Mouse (Mus musculus) liver, embryonic 14.5 days (tissue): ENCODE data around the gene Rab3gap2. TPM values are rescaled to one million over a fixed set of nuclear protein-coding genes. Genes with fewer than 3 reads are reported as not detected.
A peak's percentile ranks its signal among the peaks of the same experiment; 100 is the strongest.

Source experiments
- ATAC-seq: fragments of 200-750 bp; cut with Nextera tagmentation; 2 replicates; pipeline ENCODE4 v1.8.0; 2017; ENCODE audit warnings: moderate number of reproducible peaks, mild to moderate bottlenecking, moderate library complexity; ENCODE audit not compliant: insufficient read depth
- DNase-seq, 3 experiments: peaks; one replicate each; pipeline ENCODE4 v3.0.0-alpha.2; 2012 to 2013; ENCODE audit warnings: low read depth in 3 of 3, low spot score in 3 of 3
- H3K27ac ChIP-seq: fragments of 300-500 bp; sonication (generic); 2 replicates; pipeline ENCODE4 v1.5.1; 2014; ENCODE audit warnings: moderate library complexity, mild to moderate bottlenecking, control low read depth, inconsistent platforms
- H3K27me3 ChIP-seq: fragments of 300-500 bp; sonication (generic); 2 replicates; pipeline ENCODE4 v1.6.1; 2014; ENCODE audit warnings: mild to moderate bottlenecking, low read length, moderate library complexity; ENCODE audit not compliant: control insufficient read depth, insufficient read depth
- H3K36me3 ChIP-seq: fragments of 300-500 bp; sonication (generic); replicated peaks from 2 replicates; pipeline ENCODE4 v1.6.1; 2014; ENCODE audit warnings: low read depth; ENCODE audit not compliant: control insufficient read depth, insufficient read depth
- H3K4me1 ChIP-seq, 2 experiments: fragments of 200-500 bp in 1 of 2; fragments of 300-500 bp in 1 of 2; sonication (generic) in 1 of 2; replicated peaks; 2 replicates each; pipeline ENCODE4 v1.6.1; 2012 to 2014; ENCODE audit warnings: antibody characterized with exemption in 1 of 2, inconsistent platforms in 1 of 2, low read length in 1 of 2; ENCODE audit not compliant: control insufficient read depth in 2 of 2, insufficient read depth in 2 of 2
- H3K4me2 ChIP-seq: fragments of 300-500 bp; sonication (generic); 2 replicates; pipeline ENCODE4 v1.6.1; 2014; ENCODE audit warnings: low read depth, mild to moderate bottlenecking, control low read depth, moderate library complexity
- H3K4me3 ChIP-seq, 2 experiments: fragments of 200-500 bp in 1 of 2; fragments of 300-500 bp in 1 of 2; sonication (generic) in 1 of 2; 2 replicates each; pipeline ENCODE4 v1.5.1; 2012 to 2014; ENCODE audit warnings: low read depth in 2 of 2, low read length in 2 of 2, mild to moderate bottlenecking in 2 of 2, control low read depth in 1 of 2, inconsistent platforms in 1 of 2, moderate library complexity in 1 of 2; ENCODE audit not compliant: insufficient read depth in 1 of 2
- H3K9ac ChIP-seq: fragments of 300-500 bp; sonication (generic); replicated peaks from 2 replicates; pipeline ENCODE4 v1.6.1; 2014; ENCODE audit warnings: mild to moderate bottlenecking, control low read depth, moderate library complexity
- H3K9me3 ChIP-seq: fragments of 300-500 bp; sonication (generic); 2 replicates; pipeline ENCODE4 v1.6.1; 2016; ENCODE audit warnings: low read length, mixed read lengths; ENCODE audit not compliant: control insufficient read depth
- CTCF ChIP-seq: IDR thresholded peaks from 2 replicates; pipeline ENCODE4 v1.5.1; 2016; ENCODE audit warnings: antibody characterized with exemption, low read depth, control low read depth
- EP300 ChIP-seq: IDR thresholded peaks from 2 replicates; pipeline ENCODE4 v1.6.1; 2016; ENCODE audit warnings: antibody characterized with exemption, low read depth
- WGBS: fragments of 180-500 bp; shearing (Covaris S2); extraction: QIAGEN DNeasy Blood & Tissue Kit; methylation state at CpG from one replicate; pipeline ENCODE4 v1.1.7; 2014; ENCODE audit not compliant: insufficient replicate concordance; 5-methylcytosine and 5-hydroxymethylcytosine counted together
- polyA plus RNA-seq, 2 experiments: library from polyadenylated mRNA; depleted of rRNA in 1 of 2; stranded (reverse) in 1 of 2; unstranded in 1 of 2; fragments of >200 nt; fragmentation: Nextera tagmentation in 1 of 2; extraction: Ambion mirVana in 1 of 2; gene quantifications; 2 replicates each; pipeline versions ENCODE4 v1.2.1 to v1.2.3; 2012 to 2014

Gene Rab3gap2
- polyA plus RNA-seq, 2 experiments = 9.6 to 10.2 TPM

- no peak for TF ChIP-seq CTCF
- TF ChIP-seq EP300 = no peak
- 43% methylated on average over 13 of the region's 13 CpGs for WGBS
- no peaks in the 10 kb centered on the region; the same call in 1 of the 2 replicates for H3K36me3 ChIP-seq
- H3K9ac ChIP-seq = no peak overlapping the region
- H3K27ac ChIP-seq = peak overlapping the region; percentile 11
- H3K4me3 ChIP-seq = no peak overlapping the region
- DNase-seq (no peak), ATAC-seq (no peak)
- H3K4me2 ChIP-seq = no peak overlapping the region
- H3K9me3 ChIP-seq = no peaks in the 10 kb centered on the region
- H3K27me3 ChIP-seq = no peaks in the 10 kb centered on the region
- peaks cover 4 to 22% of the 10 kb centered on the region in 2 experiments for H3K4me1 ChIP-seq
Observed at GRCm38 (mm10) chr1:185207851-185208595, 4.1 kb downstream of the Rab3gap2 start.

DNA sequence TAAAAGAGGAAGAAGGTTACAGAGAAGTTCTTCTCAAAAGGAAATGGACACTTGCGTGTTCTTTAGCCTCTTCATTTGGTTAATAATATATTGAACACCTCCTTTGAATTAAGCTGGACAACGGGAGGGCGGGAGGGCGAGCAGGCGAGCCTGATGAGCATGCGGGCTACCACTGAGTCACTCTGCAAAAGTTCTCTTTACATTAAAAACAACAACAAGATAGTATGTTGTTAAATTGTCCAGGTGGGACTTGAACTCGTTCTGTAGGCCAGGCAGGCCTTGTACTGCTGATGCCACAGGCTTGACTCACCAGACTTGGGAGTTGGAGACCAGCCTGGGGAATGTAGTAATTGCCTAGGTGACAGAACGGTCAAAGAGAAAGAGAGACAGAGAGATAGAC, 4.8 kb downstream of the Rab3gap2 start:
- peaks cover 2 to 19% of the 10 kb centered on the region in 2 experiments; a peak in 3 of 4 replicates for H3K4me1 ChIP-seq
- H3K27ac ChIP-seq = no peak overlapping the region
- H3K9me3 ChIP-seq = no peaks in the 10 kb centered on the region
- DNase-seq = no peak
- no peak for ATAC-seq
- no peak overlapping the region for H3K9ac ChIP-seq
- H3K36me3 ChIP-seq = no peaks in the 10 kb centered on the region; the same call in 1 of the 2 replicates
- no peak overlapping the region for H3K4me2 ChIP-seq
- TF ChIP-seq EP300 (no peak), CTCF (no peak)
- WGBS = 70% methylated on average over 8 of the region's 8 CpGs
- H3K27me3 ChIP-seq = no peaks in the 10 kb centered on the region
- no peak overlapping the region for H3K4me3 ChIP-seq

DNA sequence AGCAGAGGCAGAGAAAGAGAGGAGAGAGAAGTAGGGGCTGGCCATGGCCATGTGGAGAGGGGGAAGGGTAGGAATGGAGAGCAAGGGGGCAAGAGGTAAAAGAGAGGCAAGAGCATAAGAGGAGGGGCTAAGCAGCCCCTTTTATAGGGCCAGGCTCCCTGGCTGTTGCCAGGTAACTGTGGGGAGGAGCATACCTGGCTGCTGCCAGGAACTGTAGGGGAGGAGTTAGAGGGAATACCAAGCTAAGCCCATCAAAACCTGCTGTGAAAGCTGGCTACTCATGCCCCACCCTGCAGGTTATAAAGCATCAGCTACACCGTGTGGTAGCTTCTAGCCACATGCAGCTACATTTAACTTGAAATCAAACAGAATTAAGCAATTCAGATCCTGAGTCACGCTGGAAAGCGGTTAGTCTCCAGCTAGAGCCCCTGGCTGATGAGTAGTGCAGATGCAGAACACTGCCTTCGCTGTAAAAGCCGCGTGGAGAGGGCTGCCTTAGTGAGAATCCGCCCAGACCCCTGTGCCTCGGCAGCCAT, 5.8 kb downstream of the Rab3gap2 start:
- Histone ChIP-seq H3K4me3 (no peak overlapping the region), H3K27ac (no peak overlapping the region), H3K36me3 (no peaks in the 10 kb centered on the region; the same call in 1 of the 2 replicates), H3K4me1 (peaks cover 2 to 19% of the 10 kb centered on the region in 2 experiments; a peak in 3 of 4 replicates), H3K27me3 (no peaks in the 10 kb centered on the region), H3K9ac (no peak overlapping the region), H3K4me2 (no peak overlapping the region), H3K9me3 (no peaks in the 10 kb centered on the region)
- no peak for TF ChIP-seq EP300
- no peak for TF ChIP-seq CTCF
- no peak for DNase-seq
- no peak for ATAC-seq
- WGBS = 70% methylated on average over 8 of the region's 8 CpGs

GRCm38 (mm10) chr1:185216360-185216759, 12.4 kb downstream of the Rab3gap2 start:
- H3K4me2 ChIP-seq = no peak overlapping the region
- H3K4me1 ChIP-seq = peaks cover 0 to 5% of the 10 kb centered on the region in 2 experiments; a peak in 1 of 4 replicates
- ATAC-seq = 0 out of 2 replicates have a peak, but pooled peaks have one; percentile 48
- no peak for DNase-seq
- no peak overlapping the region for H3K27ac ChIP-seq
- 49% methylated on average over 5 of the region's 5 CpGs for WGBS
- H3K27me3 ChIP-seq = no peaks in the 10 kb centered on the region
- TF ChIP-seq EP300 = no peak
- H3K9ac ChIP-seq = no peak overlapping the region
- H3K36me3 ChIP-seq = 0 out of 2 replicates have a peak, but pooled peaks cover 3% of the 10 kb centered on the region
- H3K9me3 ChIP-seq = no peaks in the 10 kb centered on the region
- H3K4me3 ChIP-seq = no peak overlapping the region

DNA sequence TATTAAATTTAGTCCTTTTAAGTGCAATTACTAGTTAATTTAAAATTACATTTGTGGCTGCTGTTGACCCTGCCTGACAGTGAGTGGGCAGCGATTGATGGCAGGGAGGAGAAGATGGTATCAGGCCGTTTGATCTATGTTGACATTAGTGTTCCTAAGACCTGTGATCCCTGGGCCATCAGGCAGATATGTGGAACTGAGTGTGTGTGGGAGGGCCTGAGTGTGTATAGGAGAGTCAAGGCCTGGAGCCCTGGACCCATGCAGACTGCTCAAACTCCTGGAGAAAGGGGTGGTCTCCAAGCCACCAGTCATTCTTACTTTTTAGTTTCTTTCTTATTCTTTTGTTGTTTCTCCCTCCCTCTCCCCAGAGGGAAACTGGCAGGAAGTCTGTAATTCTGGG, 12.8 kb downstream of the Rab3gap2 start:
- H3K27me3 ChIP-seq = no peaks in the 10 kb centered on the region
- 0 out of 2 replicates have a peak, but pooled peaks cover 3% of the 10 kb centered on the region for H3K36me3 ChIP-seq
- H3K4me1 ChIP-seq = peaks cover 0 to 5% of the 10 kb centered on the region in 2 experiments; a peak in 1 of 4 replicates
- no peak overlapping the region for H3K4me3 ChIP-seq
- 59% methylated on average over 2 of the region's 2 CpGs for WGBS
- no peaks in the 10 kb centered on the region for H3K9me3 ChIP-seq
- no peak overlapping the region for H3K27ac ChIP-seq
- no peak overlapping the region for H3K4me2 ChIP-seq
- no peak for TF ChIP-seq CTCF
- DNase-seq = no peak
- ATAC-seq = peak; percentile 45; the same call in 1 of the 2 replicates
- H3K9ac ChIP-seq = no peak overlapping the region
